Mouse (Mus musculus) ES-E14 (cell line): ENCODE data around the gene Lypd9.

Experiments used
- CHD2 ChIP-seq: IDR thresholded peaks from 2 replicates; pipeline ENCODE4 v1.6.1; 2014; ENCODE audit warnings: mild to moderate bottlenecking, low read depth, low read length, inconsistent platforms
- HCFC1 ChIP-seq: IDR thresholded peaks from 2 replicates; pipeline ENCODE4 v1.6.1; 2012; ENCODE audit warnings: low read length, inconsistent platforms, borderline replicate concordance; ENCODE audit not compliant: insufficient read depth
- MAFK ChIP-seq: IDR thresholded peaks from 2 replicates; pipeline ENCODE4 v1.6.1; 2014; ENCODE audit warnings: mild to moderate bottlenecking, low read depth, low read length, inconsistent platforms; ENCODE audit not compliant: insufficient read depth
- ZC3H11A ChIP-seq: IDR thresholded peaks from 2 replicates; pipeline ENCODE4 v1.6.1; 2012; ENCODE audit warnings: low read depth, mild to moderate bottlenecking, inconsistent platforms, low read length, borderline replicate concordance
- ZNF384 ChIP-seq: IDR thresholded peaks from 2 replicates; pipeline ENCODE4 v1.6.1; 2012; ENCODE audit warnings: low read depth, low read length, inconsistent platforms

DNA sequence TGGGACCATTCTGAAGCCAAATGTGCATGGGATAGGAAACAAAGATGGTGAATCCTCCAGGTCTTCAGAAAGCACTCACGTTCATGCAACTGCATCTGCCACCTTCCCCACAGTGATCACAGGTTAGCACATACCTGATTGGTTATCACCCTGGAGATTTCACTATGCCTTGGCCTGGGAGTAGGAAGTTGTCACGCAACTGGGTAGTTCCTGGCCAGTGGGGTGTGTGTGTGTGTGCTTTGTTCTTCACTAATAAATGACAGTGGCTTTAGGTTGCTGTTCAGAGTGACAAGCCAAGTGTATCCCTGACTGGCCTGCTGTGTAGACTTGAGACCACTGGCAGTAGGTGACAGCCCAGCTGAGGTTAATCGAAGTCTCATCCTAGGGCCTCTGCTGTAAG, 20.5 kb downstream of the Lypd9 start, which contains the start of gene Gm12253:
- TF ChIP-seq HCFC1 (no peak), CHD2 (no peak), ZC3H11A (no peak), MAFK (no peak), ZNF384 (no peak)
